Mouse (Mus musculus): ENCODE measurements around the gene Upf3a. TPM values are rescaled to one million over a fixed set of nuclear protein-coding genes. Genes with fewer than 3 reads are reported as not detected.

The Upf3a gene
- polyA plus RNA-seq, 1 experiment from 2014 or later, result 28.1 TPM

DNA sequence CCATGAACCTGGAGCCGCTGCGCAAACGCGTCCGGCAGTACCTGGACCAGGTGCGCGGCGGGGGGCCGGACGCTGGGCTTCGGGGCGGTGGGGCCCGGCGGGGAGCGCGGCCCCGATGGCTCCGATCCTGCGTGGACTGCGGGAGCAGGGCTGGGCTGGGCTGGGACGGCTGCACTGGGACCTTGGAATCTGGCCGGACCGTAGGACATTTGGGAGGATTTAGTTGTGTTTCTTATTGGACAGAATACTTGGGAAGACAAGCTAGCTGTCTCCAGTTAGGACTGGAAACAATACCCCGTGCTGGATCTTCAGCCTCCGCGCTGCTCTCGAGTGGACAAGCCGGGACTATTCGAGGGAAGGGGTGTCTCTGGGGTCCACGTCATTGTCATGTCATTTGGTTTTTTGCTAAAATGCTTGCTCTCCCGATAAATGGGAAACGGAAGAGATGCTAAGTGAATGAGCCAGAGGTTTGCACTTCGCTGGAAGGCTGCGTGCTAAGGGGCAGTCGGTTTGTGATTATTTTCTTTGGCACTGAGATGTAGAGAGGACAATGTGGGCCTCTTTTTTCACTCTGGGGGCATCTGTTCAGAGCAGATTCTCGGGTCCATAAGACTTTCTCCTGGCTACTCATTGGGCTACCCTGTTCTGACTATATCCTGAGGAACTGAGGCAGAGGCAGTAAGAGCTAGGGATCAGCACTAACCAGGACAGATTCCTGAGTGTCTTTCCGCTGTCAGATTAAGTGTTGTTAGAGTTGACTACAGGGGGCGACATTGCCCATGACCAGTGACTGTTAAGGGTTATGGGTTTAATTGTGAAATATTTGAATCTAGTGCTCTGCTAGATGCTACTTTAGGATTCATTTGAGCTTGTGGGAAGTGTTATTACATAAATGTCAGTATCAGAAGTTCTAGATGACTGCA is 27.3 kb upstream of the Upf3a start:
- peak overlapping the region; percentile 88 for H3K4me2 ChIP-seq
- ATAC-seq (replicated peaks; ENCODE audit: insufficient number of reproducible peaks, low FRiP score, low TSS enrichment), result peak; percentile 63

DNA sequence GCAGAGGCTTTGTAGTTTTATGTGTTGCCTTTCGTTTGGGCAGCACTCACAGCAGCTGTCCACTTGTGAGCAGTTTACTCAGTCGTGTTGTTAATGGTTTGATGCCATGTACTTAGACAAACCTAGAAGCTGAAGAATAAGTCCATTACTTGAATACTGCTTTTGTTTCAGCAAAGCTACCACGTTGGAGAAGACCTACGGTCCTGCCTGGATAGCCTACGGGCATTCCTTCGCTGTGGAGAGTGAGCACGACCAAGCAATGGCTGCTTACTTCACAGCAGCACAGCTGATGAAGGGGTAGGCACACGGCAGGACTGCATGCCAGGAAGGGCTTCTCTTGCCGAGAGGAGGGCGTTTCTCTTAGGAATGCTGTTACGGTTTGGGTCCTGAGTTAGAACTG is 16.2 kb upstream of the Upf3a start:
- Histone ChIP-seq H3K27me3 (ENCODE audit: control insufficient read depth, insufficient read depth, low read length) (no peaks in the 10 kb centered on the region), H3K36me3 (ENCODE audit: control insufficient read depth, insufficient read depth, low read length) (peaks cover 53% of the 10 kb centered on the region), H3K4me3 (ENCODE audit: low read depth, low read length) (no peak overlapping the region), H3K9me3 (replicated peaks; ENCODE audit: control insufficient read depth, low read length) (no peaks in the 10 kb centered on the region), H3K27ac (ENCODE audit: low read depth, low read length) (no peak overlapping the region), H3K4me2 (no peak overlapping the region), H3K9ac (ENCODE audit: low read depth, low read length) (no peak overlapping the region; the same call in 1 of the 2 replicates), H3K4me1 (ENCODE audit: control insufficient read depth, insufficient read depth, low read length) (no peaks in the 10 kb centered on the region)
- ATAC-seq (replicated peaks; ENCODE audit: insufficient number of reproducible peaks, low FRiP score, low TSS enrichment), result no peak
- WGBS (ENCODE audit: insufficient replicate concordance), result 90% methylated on average over 11 of the region's 11 CpGs

More for the DNA sequence above, 27.3 kb upstream of the Upf3a start:
- peaks cover 9% of the 10 kb centered on the region for H3K36me3 ChIP-seq (ENCODE audit: control insufficient read depth, insufficient read depth, low read length)
- H3K27me3 ChIP-seq (ENCODE audit: control insufficient read depth, insufficient read depth, low read length), result no peaks in the 10 kb centered on the region
- WGBS (ENCODE audit: insufficient replicate concordance), result under 1% methylated on average over 38 of the region's 38 CpGs
- H3K4me3 ChIP-seq (ENCODE audit: low read depth, low read length), result peak overlapping the region; percentile 81
- H3K9me3 ChIP-seq (replicated peaks; ENCODE audit: control insufficient read depth, low read length), result no peaks in the 10 kb centered on the region
- peak overlapping the region; percentile 87 for H3K9ac ChIP-seq (ENCODE audit: low read depth, low read length)
- H3K27ac ChIP-seq (ENCODE audit: low read depth, low read length), result peak overlapping the region; percentile 72
- H3K4me1 ChIP-seq (ENCODE audit: control insufficient read depth, insufficient read depth, low read length), result peaks cover 8% of the 10 kb centered on the region

DNA sequence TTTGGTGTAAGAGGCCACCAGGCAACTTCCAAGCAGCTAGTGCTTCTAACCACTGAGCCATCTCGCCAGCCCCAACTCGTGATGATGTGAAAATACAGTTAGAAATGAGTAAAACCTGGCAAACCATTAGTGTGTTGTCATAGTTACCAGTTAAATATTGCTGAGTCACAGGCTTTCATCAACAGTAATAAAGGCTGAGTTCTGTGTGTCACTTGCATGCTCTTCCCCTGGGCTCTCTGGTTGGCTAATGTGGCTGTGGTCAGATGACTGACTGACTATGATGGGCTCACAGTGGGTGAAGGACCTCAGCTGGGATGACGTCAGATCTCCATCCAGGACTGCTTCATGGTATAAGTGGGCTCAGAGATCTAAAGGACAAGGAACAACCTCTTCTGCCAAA is 4.9 kb upstream of the Upf3a start:
- Histone ChIP-seq H3K9me3 (replicated peaks; ENCODE audit: control insufficient read depth, low read length) (no peaks in the 10 kb centered on the region), H3K4me1 (ENCODE audit: control insufficient read depth, insufficient read depth, low read length) (peaks cover 8% of the 10 kb centered on the region), H3K36me3 (ENCODE audit: control insufficient read depth, insufficient read depth, low read length) (peaks cover 32% of the 10 kb centered on the region), H3K4me2 (no peak overlapping the region), H3K27me3 (ENCODE audit: control insufficient read depth, insufficient read depth, low read length) (no peaks in the 10 kb centered on the region), H3K4me3 (ENCODE audit: low read depth, low read length) (no peak overlapping the region), H3K9ac (ENCODE audit: low read depth, low read length) (no peak overlapping the region), H3K27ac (ENCODE audit: low read depth, low read length) (no peak overlapping the region)
- 87% methylated on average over 3 of the region's 3 CpGs for WGBS (ENCODE audit: insufficient replicate concordance)
- no peak for ATAC-seq (replicated peaks; ENCODE audit: insufficient number of reproducible peaks, low FRiP score, low TSS enrichment)

DNA sequence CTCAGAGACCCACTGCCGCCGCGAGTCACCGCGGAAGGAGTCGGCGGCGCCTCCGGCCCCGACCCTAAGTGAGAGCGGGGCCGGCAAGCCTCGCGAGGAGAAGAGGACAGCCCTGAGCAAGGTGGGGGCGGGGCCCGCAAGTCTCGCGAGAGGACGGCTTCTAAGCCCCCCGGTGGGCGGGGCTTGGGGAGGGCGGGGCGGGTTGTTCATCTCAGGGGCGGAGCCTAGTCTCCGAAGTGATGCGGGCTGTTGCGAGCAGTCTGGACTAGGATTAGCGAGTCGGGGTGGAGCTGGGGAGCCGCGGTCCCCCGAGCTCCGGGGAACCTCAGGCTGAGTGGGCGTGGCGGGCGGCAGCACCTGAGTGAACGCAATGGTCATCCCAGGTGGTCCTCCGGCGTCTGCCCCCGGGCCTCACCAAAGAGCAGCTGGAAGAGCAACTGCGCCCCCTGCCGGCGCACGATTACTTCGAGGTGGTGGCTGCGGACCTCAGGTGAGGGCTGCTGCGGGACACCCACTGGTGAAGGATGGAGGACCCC is 417 bp downstream of the Upf3a start:
- WGBS (ENCODE audit: insufficient replicate concordance), result under 1% methylated on average over 47 of the region's 47 CpGs
- Histone ChIP-seq H3K27me3 (ENCODE audit: control insufficient read depth, insufficient read depth, low read length) (no peaks in the 10 kb centered on the region), H3K4me2 (peak overlapping the region; percentile 73), H3K9ac (ENCODE audit: low read depth, low read length) (peak overlapping the region; percentile 98), H3K36me3 (ENCODE audit: control insufficient read depth, insufficient read depth, low read length) (peaks cover 15% of the 10 kb centered on the region), H3K4me1 (ENCODE audit: control insufficient read depth, insufficient read depth, low read length) (peaks cover 12% of the 10 kb centered on the region), H3K27ac (ENCODE audit: low read depth, low read length) (peak overlapping the region; percentile 97), H3K9me3 (replicated peaks; ENCODE audit: control insufficient read depth, low read length) (no peaks in the 10 kb centered on the region), H3K4me3 (ENCODE audit: low read depth, low read length) (peak overlapping the region; percentile 77)
- ATAC-seq (replicated peaks; ENCODE audit: insufficient number of reproducible peaks, low FRiP score, low TSS enrichment), result peak; percentile 95

DNA sequence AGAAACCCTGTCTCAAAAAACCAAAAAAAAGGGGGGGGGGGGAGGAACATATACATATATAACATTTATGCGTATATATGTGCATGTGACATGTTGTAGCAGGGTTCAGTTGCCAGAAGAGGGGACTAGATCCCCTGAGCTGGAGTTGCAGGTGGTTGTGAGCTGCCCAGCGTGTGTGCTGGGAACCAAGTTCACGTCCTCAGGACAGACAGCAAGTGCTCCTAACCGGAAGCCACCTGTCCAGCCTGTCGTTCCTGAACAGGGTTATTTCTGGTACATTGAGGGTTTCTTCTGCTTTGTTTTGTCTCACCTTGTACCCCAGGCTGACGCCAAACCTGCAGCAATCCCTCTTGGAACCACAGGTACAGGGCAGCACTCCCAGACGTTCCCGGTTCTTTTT is 4.2 kb downstream of the Upf3a start:
- 91% methylated on average over 8 of the region's 8 CpGs for WGBS (ENCODE audit: insufficient replicate concordance)
- H3K4me3 ChIP-seq (ENCODE audit: low read depth, low read length), result no peak overlapping the region
- no peak overlapping the region for H3K4me2 ChIP-seq
- no peak overlapping the region for H3K27ac ChIP-seq (ENCODE audit: low read depth, low read length)
- no peaks in the 10 kb centered on the region for H3K27me3 ChIP-seq (ENCODE audit: control insufficient read depth, insufficient read depth, low read length)
- H3K4me1 ChIP-seq (ENCODE audit: control insufficient read depth, insufficient read depth, low read length), result peaks cover 7% of the 10 kb centered on the region
- no peak for ATAC-seq (replicated peaks; ENCODE audit: insufficient number of reproducible peaks, low FRiP score, low TSS enrichment)
- H3K9ac ChIP-seq (ENCODE audit: low read depth, low read length), result no peak overlapping the region
- H3K36me3 ChIP-seq (ENCODE audit: control insufficient read depth, insufficient read depth, low read length), result peaks cover 19% of the 10 kb centered on the region
- no peaks in the 10 kb centered on the region for H3K9me3 ChIP-seq (replicated peaks; ENCODE audit: control insufficient read depth, low read length)

DNA sequence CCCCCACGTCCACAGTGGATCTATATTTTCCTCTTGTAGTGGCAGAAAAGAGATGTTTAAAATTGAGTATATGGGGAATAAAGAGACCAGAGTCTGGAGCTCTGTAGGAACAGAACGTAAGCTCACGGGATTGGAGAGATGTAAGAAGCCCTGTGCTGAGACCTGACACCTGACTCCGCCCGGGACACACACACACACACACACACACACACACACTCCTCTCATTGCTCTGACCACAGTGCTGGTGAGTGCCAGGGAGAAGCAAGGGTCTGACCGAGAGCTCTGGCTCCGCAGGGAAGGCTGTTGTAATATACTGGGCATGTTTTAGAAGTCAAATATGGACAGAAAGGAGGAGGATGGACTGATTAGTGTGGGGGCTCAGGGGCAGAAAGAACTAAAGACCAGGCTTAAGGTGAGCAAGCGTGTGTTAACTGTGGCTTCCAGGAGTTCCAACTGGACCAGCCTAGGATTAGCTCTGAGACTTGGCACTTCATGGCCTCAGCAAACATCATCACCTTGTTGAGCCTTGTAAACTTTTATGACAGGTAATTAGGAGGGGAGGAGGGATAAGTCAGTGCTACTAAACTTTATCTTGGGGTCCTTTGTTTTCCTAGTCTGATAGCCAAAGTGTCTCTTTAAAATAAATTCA is 7.8 kb downstream of the Upf3a start:
- Histone ChIP-seq H3K4me3 (ENCODE audit: low read depth, low read length) (no peak overlapping the region), H3K36me3 (ENCODE audit: control insufficient read depth, insufficient read depth, low read length) (peaks cover 40% of the 10 kb centered on the region), H3K9me3 (replicated peaks; ENCODE audit: control insufficient read depth, low read length) (no peaks in the 10 kb centered on the region), H3K9ac (ENCODE audit: low read depth, low read length) (no peak overlapping the region), H3K27ac (ENCODE audit: low read depth, low read length) (no peak overlapping the region), H3K4me1 (ENCODE audit: control insufficient read depth, insufficient read depth, low read length) (no peaks in the 10 kb centered on the region), H3K4me2 (no peak overlapping the region), H3K27me3 (ENCODE audit: control insufficient read depth, insufficient read depth, low read length) (no peaks in the 10 kb centered on the region)
- no peak for ATAC-seq (replicated peaks; ENCODE audit: insufficient number of reproducible peaks, low FRiP score, low TSS enrichment)
- 85% methylated on average over 8 of the region's 8 CpGs for WGBS (ENCODE audit: insufficient replicate concordance)

DNA sequence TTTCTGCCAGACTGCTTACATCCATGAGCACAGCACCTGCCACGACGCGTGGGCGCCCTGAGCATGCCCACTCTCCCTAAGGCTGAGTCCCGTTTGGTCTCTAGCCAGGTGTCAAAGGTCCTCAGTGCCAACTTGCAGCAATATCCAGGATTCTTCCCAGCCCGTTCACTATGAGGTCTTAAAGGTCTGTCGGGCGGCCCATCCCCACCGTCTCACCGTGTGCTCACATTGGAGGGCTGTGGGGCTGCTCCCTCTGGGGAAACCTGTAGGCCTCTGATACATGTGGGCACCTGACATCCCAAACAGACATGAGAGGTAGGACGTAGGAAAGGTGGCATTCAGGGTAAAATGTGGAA is 8.3 kb downstream of the Upf3a start:
- Histone ChIP-seq H3K9ac (ENCODE audit: low read depth, low read length) (no peak overlapping the region), H3K4me3 (ENCODE audit: low read depth, low read length) (no peak overlapping the region), H3K4me1 (ENCODE audit: control insufficient read depth, insufficient read depth, low read length) (no peaks in the 10 kb centered on the region), H3K27ac (ENCODE audit: low read depth, low read length) (no peak overlapping the region), H3K4me2 (no peak overlapping the region), H3K27me3 (ENCODE audit: control insufficient read depth, insufficient read depth, low read length) (no peaks in the 10 kb centered on the region), H3K9me3 (replicated peaks; ENCODE audit: control insufficient read depth, low read length) (no peaks in the 10 kb centered on the region), H3K36me3 (ENCODE audit: control insufficient read depth, insufficient read depth, low read length) (peaks cover 43% of the 10 kb centered on the region)
- no peak for ATAC-seq (replicated peaks; ENCODE audit: insufficient number of reproducible peaks, low FRiP score, low TSS enrichment)
- 91% methylated on average over 11 of the region's 11 CpGs for WGBS (ENCODE audit: insufficient replicate concordance)

DNA sequence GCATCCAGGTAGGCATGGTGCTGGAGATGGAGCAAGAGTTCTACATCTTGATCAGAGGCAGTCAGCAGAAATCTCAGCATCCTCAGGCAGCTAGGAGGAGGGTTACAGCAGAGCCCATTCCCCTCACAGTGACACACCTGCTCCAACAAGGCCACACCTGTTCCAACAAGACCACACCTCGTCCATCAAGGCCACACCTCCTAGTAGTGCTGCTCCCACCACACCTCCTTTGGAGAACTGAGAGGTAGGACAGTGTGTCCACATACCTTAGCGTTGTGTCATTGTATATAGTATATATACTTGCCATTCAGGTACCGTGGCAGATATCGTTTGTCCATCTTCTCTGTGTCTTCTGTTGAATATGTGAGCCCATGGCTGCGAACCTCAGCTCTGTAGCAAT is 12.3 kb downstream of the Upf3a start:
- Histone ChIP-seq H3K9me3 (replicated peaks; ENCODE audit: control insufficient read depth, low read length) (no peaks in the 10 kb centered on the region), H3K4me3 (ENCODE audit: low read depth, low read length) (no peak overlapping the region), H3K36me3 (ENCODE audit: control insufficient read depth, insufficient read depth, low read length) (peaks cover 34% of the 10 kb centered on the region), H3K4me1 (ENCODE audit: control insufficient read depth, insufficient read depth, low read length) (no peaks in the 10 kb centered on the region), H3K4me2 (no peak overlapping the region), H3K27me3 (ENCODE audit: control insufficient read depth, insufficient read depth, low read length) (no peaks in the 10 kb centered on the region), H3K27ac (ENCODE audit: low read depth, low read length) (no peak overlapping the region), H3K9ac (ENCODE audit: low read depth, low read length) (no peak overlapping the region)
- ATAC-seq (replicated peaks; ENCODE audit: insufficient number of reproducible peaks, low FRiP score, low TSS enrichment), result no peak
- WGBS (ENCODE audit: insufficient replicate concordance), result 90% methylated on average over 5 of the region's 5 CpGs

All from heart, embryonic 11.5 days (tissue).